Mouse (Mus musculus) megakaryocyte-erythroid progenitor cell, adult 5 weeks (primary cell): ENCODE measurements around the gene Zfp691. TPM values are rescaled to one million over a fixed set of nuclear protein-coding genes. Genes with fewer than 3 reads are reported as not detected.

ENCODE experiments used
- polyA plus RNA-seq: library from polyadenylated mRNA; stranded (reverse); fragments of >175 nt; gene quantifications from 2 replicates; pipeline ENCODE4 v1.2.3, GENCODE M21; 2012

Zfp691 gene
- polyA plus RNA-seq = 5.0 and 5.8 TPM in 2 replicates

GRCm38 (mm10) chr4:119173851-119174453 lies at the start of gene Zfp691:
TSS of gene Zfp691 (minus strand) at chr4:119174195.

GRCm38 (mm10) chr4:119218169-119218568 lies 44.2 kb upstream of the Zfp691 start, which contains the start of gene Tmem269:
TSS of gene Tmem269 (minus strand) at chr4:119218217.

GRCm38 (mm10) chr4:119194909-119195581 lies 21.1 kb upstream of the Zfp691 start, which contains the start of gene Svbp:
TSS of gene Svbp (plus strand) at chr4:119195306.

DNA sequence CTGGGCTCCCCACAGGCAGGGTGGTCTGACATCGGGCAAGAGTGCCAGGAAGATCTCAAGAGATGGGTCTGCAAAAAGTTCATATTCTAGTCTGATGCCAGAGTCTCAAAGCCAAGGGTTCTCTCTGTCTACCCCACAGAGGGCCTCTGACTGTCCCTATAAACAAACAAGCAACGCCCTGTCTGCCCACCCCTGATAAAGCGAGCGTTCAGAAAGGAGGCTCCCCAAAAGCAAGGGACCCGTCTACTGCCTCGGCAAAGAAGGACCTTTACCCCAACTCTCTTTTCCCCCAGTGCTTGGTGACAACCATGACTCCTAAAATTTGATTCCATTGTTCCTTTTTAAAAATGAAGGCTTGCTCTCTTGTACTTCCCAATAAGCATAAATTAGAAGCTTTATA lies 15.9 kb upstream of the Zfp691 start, which contains the start of gene Ermap:
Gene Ermap, minus strand, starts transcription at position 148 of the 400 bp plus-strand sequence.

Other genes starting within 250 kb of the Zfp691 start
- gene Olfr1328, start 235.6 kb downstream of the Zfp691 start, polyA plus RNA-seq = not detected in 2 replicates
- gene Lao1, start 212.6 kb downstream of the Zfp691 start, polyA plus RNA-seq = 0.09 TPM in 1 of 2 replicates, not detected in the other
- gene Slc2a1, start 65.5 kb downstream of the Zfp691 start, polyA plus RNA-seq = 24.4 and 31.9 TPM in 2 replicates
- gene Ermap, start 15.8 kb upstream of the Zfp691 start, polyA plus RNA-seq = 16.4 and 22.6 TPM in 2 replicates
- 112 and 123 TPM in 2 replicates for gene Svbp, start 21.1 kb upstream of the Zfp691 start, polyA plus RNA-seq
- not detected in 2 replicates for gene Tmem269, start 44.0 kb upstream of the Zfp691 start, polyA plus RNA-seq
- gene AU022252, start 58.5 kb upstream of the Zfp691 start, polyA plus RNA-seq = 5.1 and 9.7 TPM in 2 replicates
- gene P3h1, start 58.7 kb upstream of the Zfp691 start, polyA plus RNA-seq = 15.2 and 19.0 TPM in 2 replicates
- gene Cldn19, start 81.2 kb upstream of the Zfp691 start, polyA plus RNA-seq = not detected in 2 replicates
- 2,148 and 2,363 TPM in 2 replicates for gene Ybx1, start 120.4 kb upstream of the Zfp691 start, polyA plus RNA-seq
- 2.2 and 2.7 TPM in 2 replicates for gene Ppih, start 146.4 kb upstream of the Zfp691 start, polyA plus RNA-seq
- 0.10 and 0.79 TPM in 2 replicates for gene Ccdc30, start 241.3 kb upstream of the Zfp691 start, polyA plus RNA-seq
- gene Ppcs, start 248.2 kb upstream of the Zfp691 start, polyA plus RNA-seq = 4.2 and 6.6 TPM in 2 replicates
- 0.03 and 0.09 TPM in 2 replicates for gene Zmynd12, start 248.6 kb upstream of the Zfp691 start, polyA plus RNA-seq